Mouse (Mus musculus): ENCODE measurements around the gene Isyna1.

Gene Isyna1

DNA sequence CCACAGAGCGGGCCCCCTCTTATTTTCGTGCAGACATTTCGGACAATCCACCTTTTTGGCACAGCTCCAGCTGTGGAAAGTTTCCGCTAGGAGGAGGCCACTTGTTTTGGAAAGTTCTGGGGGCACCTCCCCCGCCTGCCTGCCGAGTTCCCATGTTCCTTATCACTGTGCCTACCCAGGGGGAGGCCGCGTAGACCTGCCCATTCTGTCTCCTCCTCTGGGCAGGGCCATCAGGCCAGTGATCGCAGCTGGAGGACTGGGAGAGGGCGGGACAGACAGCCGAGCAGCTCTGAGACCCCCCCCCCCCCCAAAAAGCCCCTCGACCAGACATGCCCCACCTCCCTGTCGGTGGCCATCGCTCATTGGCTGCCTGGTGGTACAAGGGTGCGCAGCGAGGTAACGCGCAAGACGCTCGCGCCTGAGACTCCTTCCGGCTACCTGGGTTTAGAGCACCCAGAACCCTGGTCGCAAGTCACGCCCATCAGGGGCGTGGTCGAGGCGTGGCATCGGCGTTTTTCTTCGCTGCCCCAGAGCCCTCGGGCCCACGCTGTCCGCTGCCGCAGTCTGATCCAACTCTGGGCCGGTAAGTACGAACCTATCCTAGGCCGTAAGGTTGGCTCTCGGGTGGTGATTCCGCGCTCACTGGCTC, at the start of gene Isyna1:
Gene Isyna1 (plus strand): TSS at position 413 of the 649 bp plus-strand sequence.
- peak; percentile 91 for DNase-seq (ENCODE audit: low read depth)

DNA sequence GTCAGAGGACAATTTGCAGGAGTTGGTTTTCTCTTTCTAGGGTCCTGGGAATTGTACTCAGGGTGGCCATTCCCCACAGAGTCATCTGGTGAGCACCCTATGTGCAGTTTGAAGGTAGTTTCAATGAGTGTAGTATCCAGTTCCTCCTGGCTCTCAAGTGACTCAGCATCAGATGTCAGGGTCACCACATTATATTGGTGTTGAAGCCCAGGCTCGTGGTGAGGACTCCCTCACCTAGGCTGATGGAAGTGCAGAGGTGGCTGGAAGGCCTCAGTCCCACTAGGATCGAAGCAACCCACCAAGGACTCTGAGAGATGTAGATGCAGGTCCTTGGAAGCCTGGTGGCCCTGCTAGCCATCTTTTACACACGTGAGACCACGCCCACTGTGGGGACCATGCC, 47.8 kb upstream of the Isyna1 start:
- DNase-seq (ENCODE audit: low read depth): no peak

DNA sequence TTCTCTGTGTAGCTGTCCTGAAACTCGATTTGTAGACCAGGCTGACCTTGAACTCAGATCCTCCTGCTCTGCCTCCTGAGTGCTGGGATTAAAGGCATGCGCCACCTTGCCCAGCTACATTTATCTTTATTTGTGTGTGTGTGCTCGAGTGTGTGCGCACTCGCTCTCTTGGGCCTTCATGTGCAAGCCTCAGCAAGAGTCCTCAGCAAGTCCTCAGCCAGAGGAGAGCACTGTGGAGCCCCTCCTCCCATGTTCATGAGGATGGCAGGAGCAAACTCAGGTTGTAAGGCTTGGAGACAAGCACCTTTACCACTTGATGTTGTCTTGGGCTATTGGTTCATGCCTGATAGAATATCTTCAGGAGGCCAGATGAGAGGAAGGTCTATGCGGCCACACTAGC, 46.4 kb upstream of the Isyna1 start:
- DNase-seq (ENCODE audit: low read depth): no peak

DNA sequence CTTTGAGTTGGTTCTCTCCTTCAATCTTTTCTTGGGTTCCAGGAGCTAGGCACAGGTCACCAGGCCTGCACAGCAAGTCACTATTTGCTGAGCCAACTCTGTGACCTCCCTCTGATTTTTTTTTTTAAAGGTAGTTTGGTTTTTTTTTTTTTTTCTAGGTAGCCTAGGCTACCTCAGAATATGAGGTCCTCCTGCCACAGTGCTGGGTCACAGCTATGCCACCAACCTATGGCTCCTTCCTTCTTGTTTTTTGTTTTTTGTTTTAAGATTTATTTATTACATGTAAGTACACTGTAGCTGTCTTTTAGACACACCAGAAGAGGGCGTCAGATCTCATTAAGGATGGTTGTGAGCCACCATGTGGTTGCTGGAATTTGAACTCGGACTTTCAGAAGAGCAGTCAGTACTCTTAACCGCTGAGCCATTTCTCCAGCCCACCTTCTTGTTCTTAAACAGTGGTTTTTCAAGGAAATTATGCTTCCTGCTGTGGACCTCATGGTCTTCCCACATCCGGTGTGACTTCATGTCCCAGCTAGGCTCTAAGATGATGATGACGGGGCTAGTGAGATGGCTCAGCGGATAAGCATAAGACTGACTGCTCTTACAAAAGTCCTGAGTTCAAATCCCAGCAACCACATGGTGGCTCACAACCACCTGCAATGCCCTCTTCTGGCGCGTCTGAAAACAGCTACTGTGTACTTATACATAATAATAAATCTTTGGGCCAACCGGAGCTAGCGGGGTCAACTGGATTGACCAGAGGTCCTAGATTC, 44.6 kb upstream of the Isyna1 start:
- no peak for DNase-seq (ENCODE audit: low read depth)

DNA sequence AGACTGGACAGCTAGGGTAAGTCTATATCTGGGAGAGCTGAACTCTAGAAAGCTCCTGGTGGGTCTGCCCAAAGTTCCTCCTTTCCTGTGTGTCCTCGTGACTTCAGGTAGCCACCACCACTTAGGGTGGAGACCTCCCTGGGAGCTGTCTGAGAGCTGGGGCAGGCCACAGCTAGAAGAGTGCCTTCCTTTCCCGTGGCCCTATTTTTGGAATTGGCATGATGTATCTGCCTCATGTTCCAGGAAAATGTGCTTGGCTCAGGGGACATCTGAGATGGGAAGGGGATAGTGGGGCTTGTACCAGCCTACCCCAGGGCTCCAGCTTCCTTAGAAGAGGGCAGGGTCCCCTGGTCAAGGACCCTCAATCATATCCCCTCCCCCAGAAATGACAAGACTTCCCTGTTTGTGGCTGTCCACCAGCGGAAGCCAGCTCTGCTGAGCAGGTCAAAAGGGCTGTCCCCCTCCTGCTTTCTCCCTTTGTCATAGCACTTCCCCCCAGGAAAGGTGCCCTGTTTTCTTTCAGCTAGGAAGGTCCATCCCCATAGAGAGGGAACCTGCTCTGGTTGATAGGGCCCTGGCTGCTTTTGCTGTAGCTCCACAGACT, 42.5 kb upstream of the Isyna1 start:
- no peak for DNase-seq (ENCODE audit: low read depth)

DNA sequence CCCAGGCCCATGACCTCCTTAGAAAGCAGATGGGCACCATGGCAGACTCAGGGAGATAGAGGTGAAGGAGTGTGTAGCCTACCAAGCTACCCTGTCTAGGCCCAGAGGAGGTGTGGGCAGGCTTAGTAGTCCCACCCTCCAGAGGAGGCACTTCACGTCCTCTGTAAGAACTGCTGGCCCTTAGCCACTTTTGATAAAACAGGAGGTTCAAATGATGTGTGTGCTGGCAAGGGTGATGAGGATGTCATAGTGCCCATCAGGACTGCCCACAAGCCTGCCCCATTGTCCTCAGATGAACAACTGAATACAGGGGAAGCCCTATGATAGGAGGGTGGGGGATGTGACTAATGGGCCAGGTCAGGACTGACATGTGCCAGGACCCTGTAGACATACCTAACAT, 41.3 kb upstream of the Isyna1 start:
- no peak for DNase-seq (ENCODE audit: low read depth)

DNA sequence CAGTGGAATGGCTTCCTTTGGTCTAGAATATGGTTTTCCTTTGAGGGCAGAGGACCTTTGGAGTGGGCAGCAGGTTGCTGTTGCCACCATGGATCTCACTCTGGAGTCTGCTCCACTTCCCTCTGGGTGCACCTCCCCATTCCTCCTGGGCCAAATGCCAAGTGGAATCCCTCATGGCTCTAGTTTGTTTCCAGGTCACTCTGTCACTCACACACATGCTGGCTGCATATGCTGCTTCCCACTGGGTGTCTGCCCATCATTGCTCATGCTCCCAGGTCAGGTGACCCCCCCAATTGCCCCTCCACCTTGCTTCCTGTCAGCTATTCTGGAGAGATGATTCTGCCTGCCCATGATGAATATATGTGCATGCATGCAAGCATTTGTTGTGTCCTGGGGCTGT, 40.4 kb upstream of the Isyna1 start:
- no peak for DNase-seq (ENCODE audit: low read depth)

DNA sequence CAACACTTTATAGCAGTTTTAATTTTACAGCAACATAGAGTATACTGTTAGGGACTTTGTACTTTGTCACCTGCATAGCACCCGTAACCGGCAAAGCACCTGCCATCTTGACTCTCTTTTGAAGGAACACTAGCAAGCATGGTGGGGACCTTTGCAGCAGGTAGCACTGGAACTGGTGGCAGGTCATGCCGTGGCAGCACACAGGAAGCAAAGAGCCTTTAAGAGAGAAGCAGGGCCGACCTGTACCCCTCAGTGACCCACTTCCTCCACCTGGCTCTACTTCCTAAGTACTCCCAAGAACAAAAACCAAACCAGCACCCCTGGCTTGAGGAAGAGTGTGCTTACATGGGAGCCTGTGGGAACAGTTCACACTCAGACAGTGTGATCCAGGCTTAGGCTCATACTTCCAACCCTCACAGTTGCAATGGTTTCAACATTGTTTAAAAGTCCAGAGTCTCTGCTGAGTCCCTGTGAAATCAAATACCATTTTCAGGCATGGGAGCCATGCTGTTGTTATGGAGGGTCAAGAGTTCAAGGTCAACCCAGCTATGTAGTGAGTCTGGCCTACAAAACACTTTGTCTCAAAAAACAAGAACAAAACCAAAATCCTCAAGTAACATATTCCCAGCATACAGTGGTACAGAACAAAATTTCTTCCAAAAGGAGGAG, 39.0 kb upstream of the Isyna1 start:
- DNase-seq (ENCODE audit: low read depth): no peak

DNA sequence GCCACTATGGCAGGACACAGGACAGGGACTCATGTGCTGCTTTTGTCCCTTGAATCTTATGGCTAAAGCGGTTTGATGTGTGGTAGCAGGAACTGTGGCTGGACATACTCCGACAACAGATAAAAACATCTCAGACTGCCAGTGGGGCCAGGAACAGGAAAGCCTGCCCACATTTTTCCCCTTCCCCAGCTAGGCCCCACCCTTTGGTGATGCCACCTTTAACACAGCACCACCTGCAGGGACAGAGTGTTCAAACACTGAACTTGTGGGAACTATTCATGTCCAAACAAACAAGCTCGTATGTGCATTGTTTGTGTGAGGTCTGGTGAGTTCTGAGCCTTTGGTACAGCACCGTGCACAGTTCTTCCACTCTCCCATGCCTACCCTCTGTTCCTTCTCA, 35.8 kb upstream of the Isyna1 start:
- no peak for DNase-seq (ENCODE audit: low read depth)

DNA sequence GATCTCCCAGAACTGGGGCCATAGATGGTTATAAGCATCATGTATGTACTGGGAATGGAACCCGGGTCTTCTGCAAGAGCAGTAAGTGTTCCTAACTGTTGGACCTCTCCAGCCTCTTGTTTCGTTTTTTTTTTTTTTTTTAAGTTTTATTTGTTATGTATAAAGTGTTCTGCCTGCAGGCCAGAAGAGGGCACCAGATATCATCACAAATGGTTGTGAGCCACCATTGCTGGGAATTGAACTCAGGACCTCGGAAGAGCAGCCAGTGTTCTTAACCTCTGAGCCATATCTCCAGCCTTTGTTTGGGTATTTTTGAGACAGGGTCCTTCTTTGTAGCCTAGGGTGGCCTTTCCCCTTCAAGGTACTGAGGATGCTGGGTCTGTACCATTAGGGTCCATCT, 35.2 kb upstream of the Isyna1 start:
- no peak for DNase-seq (ENCODE audit: low read depth)

DNA sequence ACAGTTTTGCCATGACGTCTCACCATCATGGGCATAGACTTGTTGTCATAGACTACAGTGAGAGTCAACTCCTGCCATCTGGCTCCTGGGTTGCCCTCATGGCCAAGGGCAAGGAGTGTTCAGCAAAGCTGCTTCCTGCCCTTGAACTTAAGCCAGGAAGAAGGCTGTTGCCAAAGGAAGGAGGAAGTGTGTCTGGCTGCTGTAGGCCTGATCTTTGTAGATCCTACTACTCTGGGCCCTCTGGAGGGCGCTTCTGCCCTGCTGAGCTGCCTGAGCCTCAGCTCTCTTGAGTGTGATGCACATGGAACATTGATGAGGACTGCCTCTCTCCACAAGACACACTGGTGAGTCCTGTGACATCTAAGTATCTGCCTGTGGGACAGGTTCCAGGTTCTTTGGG, 34.1 kb upstream of the Isyna1 start:
- no peak for DNase-seq (ENCODE audit: low read depth)

DNA sequence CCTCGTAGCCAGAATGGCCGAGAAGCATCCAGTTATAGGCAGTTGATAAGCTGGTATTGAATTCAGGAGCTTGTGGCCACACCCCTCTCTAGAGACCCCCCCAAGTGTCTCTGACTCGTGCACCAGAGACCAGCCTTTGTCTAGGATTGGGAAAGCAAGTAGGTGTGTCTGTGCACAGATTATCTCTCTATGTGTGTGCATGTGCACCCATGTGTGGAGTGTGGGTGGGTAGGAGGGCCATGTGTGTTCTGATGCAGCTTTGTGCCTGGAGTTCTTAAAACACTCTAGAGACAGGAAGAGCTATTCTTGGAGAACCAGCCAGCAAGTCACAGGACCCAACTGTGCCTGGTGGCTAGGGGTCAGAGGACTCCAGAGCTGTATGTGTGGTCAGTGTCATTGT, 33.6 kb upstream of the Isyna1 start:
- no peak for DNase-seq (ENCODE audit: low read depth)

DNA sequence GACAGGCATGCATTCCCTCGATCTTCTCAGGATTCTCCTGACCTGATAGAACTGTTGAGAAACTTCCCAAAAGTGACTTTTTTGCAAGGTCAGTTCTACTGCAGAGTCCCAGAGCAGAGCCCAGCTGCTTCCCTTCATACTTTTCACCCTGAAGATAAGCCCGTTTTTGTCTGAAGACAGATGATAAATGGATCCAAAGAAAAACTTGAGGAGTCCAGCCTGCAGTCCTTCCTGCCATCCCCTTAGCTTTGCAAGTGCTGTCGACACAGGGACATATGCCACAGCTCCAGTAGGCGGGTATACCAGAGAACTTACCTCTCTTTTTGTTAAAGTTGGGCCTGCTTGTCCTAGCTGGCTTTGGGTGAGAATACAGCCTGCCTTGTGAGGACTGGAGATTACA, 32.8 kb upstream of the Isyna1 start:
- no peak for DNase-seq (ENCODE audit: low read depth)

DNA sequence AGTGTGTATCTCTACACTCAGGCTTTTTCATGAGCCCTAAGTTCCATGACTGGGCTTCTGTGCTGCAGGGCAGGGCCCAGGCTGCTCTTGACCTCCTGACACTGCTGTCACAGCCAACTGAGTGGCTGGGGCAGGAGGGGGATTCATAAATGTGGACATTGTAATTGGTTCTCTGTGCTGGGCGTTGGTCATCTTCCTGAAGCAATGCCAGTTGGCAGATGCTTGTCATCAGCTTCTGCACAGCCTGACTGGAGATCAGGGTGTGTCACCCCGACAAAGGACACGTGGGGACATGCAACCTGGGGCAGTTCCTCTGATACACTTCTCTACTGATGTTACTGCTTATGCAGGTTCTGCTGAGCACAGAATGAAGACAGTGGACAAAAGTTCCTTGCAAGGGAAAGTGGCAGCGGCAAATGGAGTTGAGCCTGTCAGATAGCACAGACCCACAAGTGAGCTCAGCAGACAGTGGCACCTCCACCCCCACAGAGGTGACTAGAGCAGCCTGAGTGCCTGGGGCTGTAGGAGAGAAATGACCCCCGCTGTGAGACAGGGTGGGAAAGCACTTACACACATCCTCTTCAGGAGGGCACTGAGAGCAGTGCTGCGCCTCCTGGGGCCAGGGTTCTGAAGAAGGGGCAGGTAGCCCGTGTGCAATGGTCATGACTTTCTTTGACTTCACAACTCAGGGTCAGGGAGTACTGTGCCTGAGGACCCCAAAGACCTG, 32.2 kb upstream of the Isyna1 start:
- no peak for DNase-seq (ENCODE audit: low read depth)

DNA sequence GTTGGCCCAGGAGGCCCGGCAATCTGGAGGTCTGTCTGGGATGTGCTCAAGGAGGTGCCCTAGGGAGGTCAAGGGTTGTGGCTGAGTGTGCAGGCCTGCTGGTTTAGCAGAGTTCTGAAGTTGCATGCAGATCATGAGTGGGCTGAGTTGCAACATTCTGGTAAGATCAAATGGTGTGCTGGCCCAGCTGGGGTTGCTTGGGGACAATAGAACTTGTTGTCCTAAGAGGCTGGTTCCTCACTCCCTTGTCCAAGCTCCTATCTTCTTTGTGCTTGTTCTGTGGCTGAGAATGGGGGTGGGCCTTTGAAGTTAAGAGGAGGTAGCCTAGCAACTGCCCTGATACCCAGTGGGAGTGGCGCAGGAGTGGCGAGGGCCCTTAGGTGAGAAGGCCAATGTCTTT, 31.4 kb upstream of the Isyna1 start:
- no peak for DNase-seq (ENCODE audit: low read depth)

DNA sequence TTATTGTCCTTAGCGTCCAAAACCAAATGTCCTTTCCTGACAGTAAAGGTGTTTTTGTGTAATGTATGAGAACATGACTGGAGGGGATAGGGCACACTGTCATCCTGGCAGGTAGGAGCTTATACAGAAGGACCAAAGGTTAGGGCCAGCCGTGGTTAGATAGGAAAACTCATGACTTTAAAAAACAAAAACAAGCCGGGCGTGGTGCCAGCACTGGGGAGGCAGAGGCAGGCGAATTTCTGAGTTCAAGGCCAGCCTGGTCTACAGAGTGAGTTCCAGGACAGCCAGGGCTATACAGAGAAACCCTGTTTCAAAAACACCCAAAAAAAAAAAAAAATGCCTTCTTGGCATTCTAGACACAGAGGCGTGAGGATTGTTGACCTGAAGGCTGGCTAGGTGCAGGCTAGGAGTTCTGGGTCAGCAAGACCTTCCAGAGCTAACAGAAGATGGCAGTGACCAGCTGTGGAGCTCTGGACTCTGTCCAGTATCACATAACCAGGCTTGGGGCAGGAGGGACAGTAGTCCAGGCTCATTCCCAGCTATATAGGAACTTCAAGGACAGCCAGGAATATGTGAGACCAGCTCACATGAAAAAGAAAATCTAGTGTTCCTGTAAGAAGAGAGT, 30.3 kb upstream of the Isyna1 start:
- DNase-seq (ENCODE audit: low read depth): no peak

DNA sequence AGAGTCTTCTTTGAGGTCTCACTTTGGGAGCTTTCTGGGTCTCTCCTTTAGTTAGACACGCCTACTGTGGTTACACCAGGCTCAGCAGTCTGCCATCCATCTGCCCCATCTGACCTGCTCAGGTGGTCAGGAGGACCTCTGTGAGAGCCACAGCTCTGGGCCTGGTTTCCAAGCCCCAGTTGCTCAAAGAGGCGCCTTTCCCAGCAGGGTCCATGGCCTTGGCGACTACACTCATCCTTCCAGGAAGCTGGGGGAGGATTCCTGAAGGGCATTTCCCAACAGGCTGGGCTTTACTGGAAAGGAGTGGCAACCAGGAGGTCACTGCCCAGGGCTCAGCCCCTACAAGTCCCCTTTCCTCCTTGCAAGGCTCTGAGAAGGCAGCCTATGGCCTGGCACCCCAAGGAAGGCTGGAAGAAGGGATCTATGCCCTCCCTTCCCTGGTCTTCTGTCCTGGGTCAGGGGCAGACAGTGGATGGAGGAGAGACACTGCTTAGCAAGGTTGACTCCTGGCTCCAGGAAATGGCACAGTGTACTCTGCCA, 29.4 kb upstream of the Isyna1 start:
- no peak for DNase-seq (ENCODE audit: low read depth)

DNA sequence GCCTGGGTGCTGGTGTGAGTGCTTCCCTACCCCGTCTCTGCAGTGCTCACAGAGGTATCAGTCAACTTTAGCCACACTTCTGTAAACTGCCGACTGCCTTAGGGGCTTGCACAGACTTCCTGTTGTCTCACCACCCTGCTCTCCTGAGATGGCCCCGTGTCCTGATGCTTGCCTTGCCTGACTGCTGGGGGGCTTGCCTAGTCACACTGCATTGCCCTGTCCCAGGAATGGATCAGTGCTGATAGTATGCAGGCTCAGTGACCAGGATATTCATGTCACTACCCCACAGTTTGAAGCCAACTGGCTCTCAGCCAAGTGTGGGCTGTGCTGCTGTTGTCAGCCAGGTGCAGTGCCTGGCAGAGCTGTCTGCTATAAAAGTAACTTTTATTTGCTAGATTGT, 28.6 kb upstream of the Isyna1 start:
- DNase-seq (ENCODE audit: low read depth): no peak

DNA sequence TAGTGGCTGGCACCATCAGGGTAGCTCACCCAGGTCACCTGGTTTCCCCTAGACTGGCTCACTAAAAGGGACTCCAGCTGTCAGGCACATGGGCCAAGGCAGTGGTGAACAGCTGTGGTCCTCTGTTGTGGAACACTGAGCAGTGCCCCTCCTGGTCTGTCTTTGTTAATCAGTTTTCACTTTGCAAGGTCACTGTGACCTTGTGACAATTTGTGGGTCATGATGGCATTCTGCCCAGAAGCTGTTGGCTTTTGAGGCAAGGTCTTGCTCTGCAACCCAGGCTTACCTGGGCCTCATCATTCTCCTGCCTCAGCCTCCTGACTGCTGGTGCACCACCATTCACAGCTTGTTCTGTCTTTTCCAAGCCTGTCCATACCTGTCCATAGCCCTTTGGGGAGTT, 23.8 kb upstream of the Isyna1 start:
- no peak for DNase-seq (ENCODE audit: low read depth)

DNA sequence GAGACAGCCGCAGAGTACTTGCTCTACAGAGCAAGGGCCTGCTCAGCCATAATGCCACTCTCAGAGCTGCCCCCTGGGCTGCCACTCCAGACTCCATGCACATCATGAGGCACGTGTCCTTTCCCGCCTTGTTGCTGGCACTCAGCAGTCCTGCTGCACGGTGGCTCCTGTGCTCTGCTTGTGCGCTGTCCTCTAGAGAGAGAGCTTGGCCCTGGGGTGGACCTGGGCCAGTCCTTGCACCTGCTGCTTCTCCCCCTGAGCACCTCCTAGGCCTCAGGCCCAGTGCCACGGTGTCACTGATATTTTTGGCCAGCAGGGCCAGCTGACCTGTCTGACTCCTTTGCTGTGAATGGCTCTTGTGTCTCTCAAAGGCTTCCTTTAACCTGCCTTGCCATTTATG, 23.2 kb upstream of the Isyna1 start:
- no peak for DNase-seq (ENCODE audit: low read depth)

DNA sequence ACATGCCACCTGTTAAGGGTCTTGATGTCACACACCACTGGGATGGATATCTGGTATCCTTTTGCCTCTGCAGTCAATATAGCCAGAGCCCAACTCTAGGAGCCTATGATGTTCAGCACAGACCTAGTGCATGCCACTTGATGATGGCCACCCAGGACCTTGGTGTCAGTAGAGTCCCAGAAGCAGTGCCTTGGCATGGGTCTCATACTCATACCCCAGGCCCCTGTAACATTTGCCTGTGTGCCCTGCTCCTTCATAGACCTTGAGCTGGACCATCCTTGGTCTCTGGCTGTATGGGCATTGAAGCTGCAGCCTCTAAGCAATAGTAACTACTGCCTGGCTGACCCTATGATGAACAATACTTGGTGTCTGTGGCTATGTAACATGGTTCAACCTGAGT, 19.9 kb upstream of the Isyna1 start:
- no peak for DNase-seq (ENCODE audit: low read depth)

DNA sequence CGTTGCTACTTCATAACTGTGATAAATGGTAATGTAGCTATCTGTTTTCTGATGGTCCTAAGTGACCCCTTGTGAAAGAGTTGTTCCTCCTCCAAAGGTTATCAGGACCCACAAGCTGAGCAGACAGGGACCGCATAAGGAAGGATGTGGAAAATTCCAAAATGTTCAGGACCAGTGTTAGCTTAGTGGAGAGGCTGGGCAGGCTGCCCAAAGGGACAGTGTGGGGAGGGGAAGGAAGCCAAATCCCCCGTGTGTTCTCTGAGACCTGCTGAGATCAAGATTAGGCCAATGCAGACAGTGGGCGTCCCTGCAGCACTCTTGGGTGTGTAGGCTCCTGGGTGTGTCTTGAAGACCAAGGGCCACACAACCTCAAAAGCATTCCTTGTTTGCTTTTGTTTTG, 19.3 kb upstream of the Isyna1 start:
- DNase-seq (ENCODE audit: low read depth): no peak

Data from c-Kit-positive CD71-positive TER-119-negative erythroid progenitor cells, embryonic 14.5 days (primary cell).